Mouse (Mus musculus): ENCODE data around the gene Cmip.

DNA sequence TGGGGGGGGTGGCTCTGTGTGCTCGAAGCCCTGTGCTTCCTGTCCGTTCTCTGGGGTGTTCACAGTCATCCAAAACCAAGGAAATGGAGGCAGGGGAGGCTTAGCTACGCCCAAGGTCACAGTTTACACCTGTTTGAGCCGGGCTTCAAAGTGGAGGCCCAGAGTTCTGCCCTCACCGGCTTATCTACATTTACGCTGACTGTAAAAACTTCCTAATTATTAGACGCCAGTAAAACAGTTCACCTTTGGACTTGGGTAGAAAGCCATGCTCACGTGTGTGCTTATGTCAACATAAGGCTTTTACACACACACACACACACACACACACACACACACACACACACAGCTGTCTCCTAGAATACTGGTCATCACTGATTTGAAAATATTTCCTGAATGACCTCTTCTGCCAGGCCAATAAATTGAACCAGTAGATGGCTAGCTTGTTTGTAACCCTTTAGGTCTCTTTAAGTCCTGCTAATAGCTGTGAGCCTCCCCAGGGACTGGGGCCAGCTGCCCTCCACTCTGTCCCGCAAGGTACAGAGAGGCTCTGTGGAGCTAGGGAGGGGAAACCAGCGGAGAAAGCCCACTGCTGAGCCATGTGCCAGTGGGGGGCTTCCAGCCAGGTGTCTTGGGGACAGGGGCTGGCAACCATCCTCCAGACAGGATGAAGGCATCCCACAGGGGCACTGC is 77.3 kb downstream of the Cmip start:
- TF ChIP-seq CTCF (IDR thresholded peaks at IDR 0.05; ENCODE audit: control insufficient read depth, insufficient read depth, low read length) = no peak
- TF ChIP-seq POLR2A (IDR thresholded peaks at IDR 0.05; ENCODE audit: borderline replicate concordance, control insufficient read depth, low read depth, low read length) = no peak

Data from bone marrow, adult 2 months (tissue).